Mouse (Mus musculus): ENCODE measurements around the gene Acot6.

GRCm38 (mm10) chr12:84109924-84110323 is 9.5 kb downstream of the Acot6 start:
- TF ChIP-seq POLR2A (IDR thresholded peaks at IDR 0.05; ENCODE audit: borderline replicate concordance, insufficient read depth, low read length) (no peak), CTCF (IDR thresholded peaks at IDR 0.05; ENCODE audit: borderline replicate concordance, insufficient read depth, low read depth, low read length) (no peak)

Data from cerebellum, adult 2 months (tissue).